Mouse (Mus musculus): ENCODE results near the gene Drap1.

DNA sequence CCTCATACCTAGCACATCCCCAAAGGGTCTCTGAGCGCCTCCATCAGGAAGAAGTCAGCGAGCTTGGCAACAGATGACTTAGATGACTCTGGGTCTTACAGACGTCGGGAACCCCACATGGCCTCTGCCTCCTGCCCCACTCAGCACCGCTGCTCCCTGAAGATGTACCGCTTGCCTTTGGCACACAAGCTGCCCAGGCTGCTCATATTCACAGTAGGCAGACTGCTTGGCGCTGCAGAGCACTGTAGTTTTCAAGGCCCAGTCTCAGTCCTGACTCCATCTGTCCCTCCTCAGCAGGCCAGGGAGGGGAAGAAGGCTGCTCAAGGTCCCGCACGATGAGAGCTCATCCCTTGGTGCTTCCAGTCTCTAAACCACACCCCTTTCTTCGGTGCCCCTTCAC is 2.5 kb downstream of the Drap1 start:
- no peak for TF ChIP-seq POLR2A (IDR thresholded peaks at IDR 0.05; ENCODE audit: borderline replicate concordance, extremely low read depth, low read depth, low read length)
- no peak for TF ChIP-seq CTCF (IDR thresholded peaks at IDR 0.05; ENCODE audit: insufficient read depth, low read length)

All from lung, adult 2 months (tissue).